Mouse (Mus musculus): Measurements from ENCODE around the gene Csnk2b. TPM values are rescaled to one million over a fixed set of nuclear protein-coding genes. Genes with fewer than 3 reads are reported as not detected.
A peak's percentile ranks its signal among the peaks of the same experiment; 100 is the strongest.

The Csnk2b gene
- polyA plus RNA-seq, 1 experiment from 2014 or later = 245 TPM

GRCm38 (mm10) chr17:35154616-35155015 is 32.8 kb upstream of the Csnk2b start:
- Histone ChIP-seq H3K4me1 (ENCODE audit: control insufficient read depth, insufficient read depth, low read length) (no peaks in the 10 kb centered on the region), H3K4me3 (replicated peaks; ENCODE audit: low read length) (no peak overlapping the region), H3K9ac (ENCODE audit: low read length) (no peak overlapping the region), H3K4me2 (ENCODE audit: low read depth, low read length) (no peak overlapping the region), H3K27me3 (ENCODE audit: control insufficient read depth, insufficient read depth, low read length) (no peaks in the 10 kb centered on the region), H3K27ac (ENCODE audit: low read length) (no peak overlapping the region), H3K36me3 (ENCODE audit: control insufficient read depth, insufficient read depth, low read length) (peaks cover 69% of the 10 kb centered on the region), H3K9me3 (replicated peaks; ENCODE audit: control insufficient read depth, low read length) (no peaks in the 10 kb centered on the region)
- WGBS = 86% methylated on average over 7 of the region's 7 CpGs
- ATAC-seq (ENCODE audit: insufficient read depth, low FRiP score) = no peak

GRCm38 (mm10) chr17:35153931-35154330 is 32.1 kb upstream of the Csnk2b start:
- Histone ChIP-seq H3K4me3 (replicated peaks; ENCODE audit: low read length) (no peak overlapping the region), H3K9ac (ENCODE audit: low read length) (no peak overlapping the region), H3K27me3 (ENCODE audit: control insufficient read depth, insufficient read depth, low read length) (no peaks in the 10 kb centered on the region), H3K27ac (ENCODE audit: low read length) (no peak overlapping the region), H3K4me1 (ENCODE audit: control insufficient read depth, insufficient read depth, low read length) (no peaks in the 10 kb centered on the region), H3K36me3 (ENCODE audit: control insufficient read depth, insufficient read depth, low read length) (peaks cover 68% of the 10 kb centered on the region), H3K9me3 (replicated peaks; ENCODE audit: control insufficient read depth, low read length) (no peaks in the 10 kb centered on the region), H3K4me2 (ENCODE audit: low read depth, low read length) (no peak overlapping the region)
- WGBS = 81% methylated on average over 4 of the region's 4 CpGs
- no peak for ATAC-seq (ENCODE audit: insufficient read depth, low FRiP score)

GRCm38 (mm10) chr17:35153077-35153476 is 31.2 kb upstream of the Csnk2b start:
- H3K36me3 ChIP-seq (ENCODE audit: control insufficient read depth, insufficient read depth, low read length) = peaks cover 60% of the 10 kb centered on the region
- H3K4me3 ChIP-seq (replicated peaks; ENCODE audit: low read length) = no peak overlapping the region
- 89% methylated on average over 9 of the region's 9 CpGs for WGBS
- H3K9ac ChIP-seq (ENCODE audit: low read length) = no peak overlapping the region
- ATAC-seq (ENCODE audit: insufficient read depth, low FRiP score) = no peak
- H3K27ac ChIP-seq (ENCODE audit: low read length) = no peak overlapping the region
- no peaks in the 10 kb centered on the region for H3K9me3 ChIP-seq (replicated peaks; ENCODE audit: control insufficient read depth, low read length)
- H3K4me1 ChIP-seq (ENCODE audit: control insufficient read depth, insufficient read depth, low read length) = no peaks in the 10 kb centered on the region
- H3K4me2 ChIP-seq (ENCODE audit: low read depth, low read length) = no peak overlapping the region
- no peaks in the 10 kb centered on the region for H3K27me3 ChIP-seq (ENCODE audit: control insufficient read depth, insufficient read depth, low read length)

GRCm38 (mm10) chr17:35152121-35152520 is 30.3 kb upstream of the Csnk2b start:
- H3K4me3 ChIP-seq (replicated peaks; ENCODE audit: low read length) = no peak overlapping the region
- H3K27me3 ChIP-seq (ENCODE audit: control insufficient read depth, insufficient read depth, low read length) = no peaks in the 10 kb centered on the region
- H3K36me3 ChIP-seq (ENCODE audit: control insufficient read depth, insufficient read depth, low read length) = peaks cover 51% of the 10 kb centered on the region
- H3K4me1 ChIP-seq (ENCODE audit: control insufficient read depth, insufficient read depth, low read length) = no peaks in the 10 kb centered on the region
- H3K4me2 ChIP-seq (ENCODE audit: low read depth, low read length) = no peak overlapping the region
- WGBS = 89% methylated on average over 4 of the region's 4 CpGs
- no peak overlapping the region for H3K9ac ChIP-seq (ENCODE audit: low read length)
- no peaks in the 10 kb centered on the region for H3K9me3 ChIP-seq (replicated peaks; ENCODE audit: control insufficient read depth, low read length)
- no peak overlapping the region for H3K27ac ChIP-seq (ENCODE audit: low read length)
- ATAC-seq (ENCODE audit: insufficient read depth, low FRiP score) = no peak

GRCm38 (mm10) chr17:35147922-35148639 is 26.2 kb upstream of the Csnk2b start:
- Histone ChIP-seq H3K4me1 (ENCODE audit: control insufficient read depth, insufficient read depth, low read length) (no peaks in the 10 kb centered on the region), H3K27me3 (ENCODE audit: control insufficient read depth, insufficient read depth, low read length) (no peaks in the 10 kb centered on the region), H3K4me2 (ENCODE audit: low read depth, low read length) (no peak overlapping the region), H3K27ac (ENCODE audit: low read length) (no peak overlapping the region; the same call in 1 of the 2 replicates), H3K36me3 (ENCODE audit: control insufficient read depth, insufficient read depth, low read length) (peaks cover 42% of the 10 kb centered on the region), H3K9me3 (replicated peaks; ENCODE audit: control insufficient read depth, low read length) (no peaks in the 10 kb centered on the region), H3K9ac (ENCODE audit: low read length) (no peak overlapping the region), H3K4me3 (replicated peaks; ENCODE audit: low read length) (no peak overlapping the region)
- WGBS = 64% methylated on average over 5 of the region's 5 CpGs
- no peak for ATAC-seq (ENCODE audit: insufficient read depth, low FRiP score)

GRCm38 (mm10) chr17:35147348-35147747 is 25.5 kb upstream of the Csnk2b start:
- ATAC-seq (ENCODE audit: insufficient read depth, low FRiP score) = no peak
- no peaks in the 10 kb centered on the region for H3K27me3 ChIP-seq (ENCODE audit: control insufficient read depth, insufficient read depth, low read length)
- H3K4me1 ChIP-seq (ENCODE audit: control insufficient read depth, insufficient read depth, low read length) = no peaks in the 10 kb centered on the region
- no peak overlapping the region for H3K4me2 ChIP-seq (ENCODE audit: low read depth, low read length)
- peaks cover 43% of the 10 kb centered on the region for H3K36me3 ChIP-seq (ENCODE audit: control insufficient read depth, insufficient read depth, low read length)
- no peak overlapping the region for H3K9ac ChIP-seq (ENCODE audit: low read length)
- H3K27ac ChIP-seq (ENCODE audit: low read length) = peak overlapping the region; percentile 38; the same call in 1 of the 2 replicates
- 54% methylated on average over 3 of the region's 3 CpGs for WGBS
- no peaks in the 10 kb centered on the region for H3K9me3 ChIP-seq (replicated peaks; ENCODE audit: control insufficient read depth, low read length)
- H3K4me3 ChIP-seq (replicated peaks; ENCODE audit: low read length) = no peak overlapping the region

GRCm38 (mm10) chr17:35146139-35146538 is 24.3 kb upstream of the Csnk2b start:
- no peak overlapping the region for H3K27ac ChIP-seq (ENCODE audit: low read length)
- no peaks in the 10 kb centered on the region for H3K27me3 ChIP-seq (ENCODE audit: control insufficient read depth, insufficient read depth, low read length)
- no peak overlapping the region for H3K9ac ChIP-seq (ENCODE audit: low read length)
- H3K36me3 ChIP-seq (ENCODE audit: control insufficient read depth, insufficient read depth, low read length) = peaks cover 50% of the 10 kb centered on the region
- no peak overlapping the region for H3K4me3 ChIP-seq (replicated peaks; ENCODE audit: low read length)
- no peak overlapping the region for H3K4me2 ChIP-seq (ENCODE audit: low read depth, low read length)
- no peaks in the 10 kb centered on the region for H3K9me3 ChIP-seq (replicated peaks; ENCODE audit: control insufficient read depth, low read length)
- ATAC-seq (ENCODE audit: insufficient read depth, low FRiP score) = no peak
- no peaks in the 10 kb centered on the region for H3K4me1 ChIP-seq (ENCODE audit: control insufficient read depth, insufficient read depth, low read length)
- 89% methylated on average over 5 of the region's 5 CpGs for WGBS

- 89% methylated on average over 6 of the region's 6 CpGs for WGBS
- Histone ChIP-seq H3K36me3 (ENCODE audit: control insufficient read depth, insufficient read depth, low read length) (peaks cover 32% of the 10 kb centered on the region), H3K4me3 (replicated peaks; ENCODE audit: low read length) (no peak overlapping the region), H3K27ac (ENCODE audit: low read length) (no peak overlapping the region), H3K4me1 (ENCODE audit: control insufficient read depth, insufficient read depth, low read length) (peaks cover 5% of the 10 kb centered on the region), H3K4me2 (ENCODE audit: low read depth, low read length) (no peak overlapping the region), H3K9me3 (replicated peaks; ENCODE audit: control insufficient read depth, low read length) (no peaks in the 10 kb centered on the region), H3K9ac (ENCODE audit: low read length) (no peak overlapping the region), H3K27me3 (ENCODE audit: control insufficient read depth, insufficient read depth, low read length) (no peaks in the 10 kb centered on the region)
- no peak for ATAC-seq (ENCODE audit: insufficient read depth, low FRiP score)
Measured at GRCm38 (mm10) chr17:35141971-35142370, 20.1 kb upstream of the Csnk2b start.

GRCm38 (mm10) chr17:35140490-35140996 is 18.7 kb upstream of the Csnk2b start:
- Histone ChIP-seq H3K4me3 (replicated peaks; ENCODE audit: low read length) (no peak overlapping the region), H3K27ac (ENCODE audit: low read length) (no peak overlapping the region), H3K9ac (ENCODE audit: low read length) (no peak overlapping the region), H3K4me2 (ENCODE audit: low read depth, low read length) (no peak overlapping the region), H3K36me3 (ENCODE audit: control insufficient read depth, insufficient read depth, low read length) (peaks cover 26% of the 10 kb centered on the region), H3K4me1 (ENCODE audit: control insufficient read depth, insufficient read depth, low read length) (peaks cover 14% of the 10 kb centered on the region), H3K27me3 (ENCODE audit: control insufficient read depth, insufficient read depth, low read length) (no peaks in the 10 kb centered on the region), H3K9me3 (replicated peaks; ENCODE audit: control insufficient read depth, low read length) (no peaks in the 10 kb centered on the region)
- 73% methylated on average over 16 of the region's 16 CpGs for WGBS
- ATAC-seq (ENCODE audit: insufficient read depth, low FRiP score) = no peak

All from stomach, embryonic 16.5 days (tissue).